Comparison of ENCODE assay signal across 8 mouse cellular contexts in the genomic region with DNA sequence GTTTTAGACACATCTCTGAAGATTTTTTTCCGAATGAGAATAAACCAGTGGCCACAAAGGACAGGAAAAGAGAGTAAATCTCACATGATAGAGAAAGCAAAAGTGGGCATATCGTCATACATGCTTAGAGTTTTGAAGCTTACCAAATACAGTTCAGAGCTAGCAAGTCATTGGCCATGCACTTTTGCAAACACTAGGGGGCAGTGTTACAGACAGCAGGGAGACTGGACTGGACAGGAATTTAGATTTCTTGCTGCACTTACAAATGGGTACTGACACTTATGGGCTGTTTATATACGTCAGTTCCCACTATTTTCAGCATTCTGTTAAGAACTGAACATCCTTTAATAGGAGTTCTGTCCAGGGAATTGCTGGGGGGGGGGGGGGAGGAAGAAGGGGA.
DNase-seq lines count a peak whose midpoint lies in the region; ATAC-seq and TF ChIP-seq lines count a peak whose summit lies in the region.

No protein-coding gene starts in this region.

- TF ChIP-seq CTCF in lung, embryonic 14.5 days (IDR thresholded peaks at IDR 0.05; ENCODE audit: low read depth) = peak; percentile 93

- H3K4me1 ChIP-seq in hindbrain, embryonic 16.5 days (ENCODE audit: control insufficient read depth, insufficient read depth, low read depth, low read length) = peaks cover 17% of the 10 kb centered on the region
- peaks cover 11% of the 10 kb centered on the region for H3K4me1 ChIP-seq in lung, embryonic 14.5 days (ENCODE audit: insufficient read depth)

- no peak overlapping the region for H3K4me2 ChIP-seq in hindbrain, embryonic 16.5 days (ENCODE audit: low read length)
- no peak overlapping the region for H3K4me2 ChIP-seq in lung, embryonic 14.5 days

- DNase-seq in frontal cortex, postnatal 14 days (ENCODE audit: low spot score in 2 of 2) = no peak
- peak; percentile 23 to 42 for DNase-seq in urinary bladder, postnatal 36 days (ENCODE audit: low spot score in 2 of 2)
- no peak for DNase-seq in urinary bladder, postnatal 4 days (ENCODE audit: low spot score in 2 of 2)
- DNase-seq in embryo, embryonic 9.5 days (ENCODE audit: extremely low spot score) = peak; percentile 63
- peak; percentile 87 for DNase-seq in lung, embryonic 14.5 days
- peak; percentile 48 for DNase-seq in skeletal muscle tissue, adult 2 months (ENCODE audit: low read depth, low spot score)

- 15% methylated on average over 3 of the region's 3 CpGs for WGBS in hindbrain, embryonic 16.5 days
- 17% methylated on average over 3 of the region's 3 CpGs for WGBS in lung, embryonic 14.5 days

- no peak overlapping the region for H3K4me3 ChIP-seq in hindbrain, embryonic 16.5 days (ENCODE audit: low read length)
- no peak overlapping the region for H3K4me3 ChIP-seq in lung, embryonic 14.5 days (ENCODE audit: low read depth, low read length)

- H3K36me3 ChIP-seq in hindbrain, embryonic 16.5 days (ENCODE audit: control insufficient read depth, insufficient read depth, low read length) = no peaks in the 10 kb centered on the region
- H3K36me3 ChIP-seq in lung, embryonic 14.5 days (ENCODE audit: insufficient read depth) = no peaks in the 10 kb centered on the region

- H3K9ac ChIP-seq in hindbrain, embryonic 16.5 days (ENCODE audit: low read depth, low read length) = no peak overlapping the region
- H3K9ac ChIP-seq in lung, embryonic 14.5 days = no peak overlapping the region

- no peaks in the 10 kb centered on the region for H3K9me3 ChIP-seq in hindbrain, embryonic 16.5 days (ENCODE audit: control insufficient read depth, low read length)
- H3K9me3 ChIP-seq in lung, embryonic 14.5 days (ENCODE audit: low read depth, low read length) = no peaks in the 10 kb centered on the region

- ATAC-seq in frontal cortex, adult (ENCODE audit: low TSS enrichment) = peak; percentile 20; the same call in 1 of the 2 replicates
- peak; percentile 9; the same call in 1 of the 2 replicates for ATAC-seq in hindbrain, embryonic 16.5 days
- 0 out of 2 replicates have a peak, but pooled peaks have one; percentile 35 for ATAC-seq in lung, embryonic 14.5 days (ENCODE audit: insufficient read depth)

- no peaks in the 10 kb centered on the region for H3K27me3 ChIP-seq in hindbrain, embryonic 16.5 days (replicated peaks; ENCODE audit: control insufficient read depth, insufficient read depth, low read length)
- H3K27me3 ChIP-seq in lung, embryonic 14.5 days (ENCODE audit: insufficient read depth, low read length) = no peaks in the 10 kb centered on the region

- no peak overlapping the region for H3K27ac ChIP-seq in hindbrain, embryonic 16.5 days (ENCODE audit: low read depth, low read length)
- no peak overlapping the region for H3K27ac ChIP-seq in lung, embryonic 14.5 days (ENCODE audit: low read depth)

Comparison
In these comparisons a context has a peak if more than half of its experiments do, and no peak if none do; other contexts are left out.
1. DNase-seq: peak in urinary bladder, postnatal 36 days (2 of 2), embryo, embryonic 9.5 days (single experiment), lung, embryonic 14.5 days (single experiment) and skeletal muscle tissue, adult 2 months (single experiment); none in frontal cortex, postnatal 14 days (0 of 2) and urinary bladder, postnatal 4 days (0 of 2).
2. Peak in every context shown above with its lines, with median percentiles within 50 percentile points of each other: ATAC-seq.